Mouse (Mus musculus) olfactory bulb, adult 2 months (tissue): ENCODE data around the gene Slc7a1. TPM values are rescaled to one million over a fixed set of nuclear protein-coding genes. Genes with fewer than 3 reads are reported as not detected.
A peak's percentile ranks its signal among the peaks of the same experiment; 100 is the strongest.

ENCODE experiments used
- H3K27ac ChIP-seq: fragments of 200-500 bp; 2 replicates; pipeline ENCODE4 v1.5.1; 2012; ENCODE audit warnings: low read depth, low read length; ENCODE audit not compliant: insufficient read depth
- H3K4me1 ChIP-seq: fragments of 200-500 bp; 2 replicates; pipeline ENCODE4 v1.6.1; 2012; ENCODE audit warnings: low read length; ENCODE audit not compliant: control insufficient read depth, insufficient read depth
- H3K4me3 ChIP-seq: fragments of 200-500 bp; 2 replicates; pipeline ENCODE4 v1.5.1; 2012; ENCODE audit warnings: mild to moderate bottlenecking, low read depth, low read length, moderate library complexity; ENCODE audit not compliant: insufficient read depth
- CTCF ChIP-seq: fragments of 200-500 bp; IDR thresholded peaks from 2 replicates; pipeline ENCODE4 v1.5.1; 2012; ENCODE audit warnings: low read depth, mild to moderate bottlenecking, low read length, moderate library complexity; ENCODE audit not compliant: insufficient read depth
- POLR2A ChIP-seq: fragments of 200-500 bp; IDR thresholded peaks from 2 replicates; pipeline ENCODE4 v1.6.1; 2012; ENCODE audit warnings: mild to moderate bottlenecking, low read depth, low read length, moderate library complexity; ENCODE audit not compliant: insufficient read depth
- WGBS: fragments of 180-500 bp; shearing (Covaris S2); methylation state at CpG from one replicate; pipeline ENCODE4 v1.1.7; 2018; 5-methylcytosine and 5-hydroxymethylcytosine counted together
- polyA plus RNA-seq: library from polyadenylated mRNA; stranded (reverse); fragments of >200 nt; gene quantifications from 2 replicates; pipeline ENCODE4 v1.2.4, GENCODE M21; 2012; ENCODE audit warnings: low replicate concordance; ENCODE audit not compliant: missing spikeins, insufficient read depth, insufficient read length

Slc7a1 gene
- polyA plus RNA-seq, 1 experiment = not detected

GRCm38 (mm10) chr5:148349327-148350011, 50.2 kb downstream of the Slc7a1 start:
- no peak for TF ChIP-seq POLR2A
- no peak for TF ChIP-seq CTCF
- no peak overlapping the region for H3K4me3 ChIP-seq
- WGBS = 80% methylated on average over 15 of the region's 15 CpGs
- no peak overlapping the region for H3K27ac ChIP-seq
- no peaks in the 10 kb centered on the region for H3K4me1 ChIP-seq

- 89% methylated on average over 8 of the region's 8 CpGs for WGBS
- Histone ChIP-seq H3K4me3 (no peak overlapping the region), H3K4me1 (no peaks in the 10 kb centered on the region), H3K27ac (no peak overlapping the region)
- TF ChIP-seq POLR2A (no peak), CTCF (no peak)
Observed at GRCm38 (mm10) chr5:148348153-148348552, 51.6 kb downstream of the Slc7a1 start.

- Histone ChIP-seq H3K27ac (no peak overlapping the region), H3K4me1 (peaks cover 13% of the 10 kb centered on the region), H3K4me3 (no peak overlapping the region)
- no peak for TF ChIP-seq CTCF
- 89% methylated on average over 8 of the region's 8 CpGs for WGBS
Observed at GRCm38 (mm10) chr5:148346543-148346942, 53.2 kb downstream of the Slc7a1 start.

- no peak overlapping the region for H3K27ac ChIP-seq
- TF ChIP-seq POLR2A (no peak), CTCF (no peak)
- whole genome bisulfite sequencing = 55% methylated on average over 5 of the region's 5 CpGs
- H3K4me3 ChIP-seq = no peak overlapping the region
- peaks cover 13% of the 10 kb centered on the region for H3K4me1 ChIP-seq
Observed at GRCm38 (mm10) chr5:148344374-148344773, 55.3 kb downstream of the Slc7a1 start.

GRCm38 (mm10) chr5:148342061-148342741, 57.5 kb downstream of the Slc7a1 start:
- peak overlapping the region; percentile 27; the same call in 1 of the 2 replicates for H3K27ac ChIP-seq
- 52% methylated on average over 26 of the region's 26 CpGs for WGBS
- TF ChIP-seq POLR2A (no peak), CTCF (no peak)
- peak overlapping the region; percentile 25 for H3K4me3 ChIP-seq
- H3K4me1 ChIP-seq = peaks cover 13% of the 10 kb centered on the region

- H3K4me1 ChIP-seq = peaks cover 13% of the 10 kb centered on the region
- TF ChIP-seq POLR2A = no peak
- TF ChIP-seq CTCF = no peak
- no peak overlapping the region for H3K27ac ChIP-seq
- 79% methylated on average over 5 of the region's 5 CpGs for WGBS
- no peak overlapping the region for H3K4me3 ChIP-seq
Observed at GRCm38 (mm10) chr5:148339126-148339525, 60.6 kb downstream of the Slc7a1 start.

GRCm38 (mm10) chr5:148332622-148332974, 67.1 kb downstream of the Slc7a1 start:
- Histone ChIP-seq H3K4me3 (no peak overlapping the region), H3K4me1 (peaks cover 2% of the 10 kb centered on the region; the same call in 1 of the 2 replicates), H3K27ac (no peak overlapping the region)
- no peak for TF ChIP-seq POLR2A
- peak; percentile 59; the same call in 1 of the 2 replicates for TF ChIP-seq CTCF
- WGBS = 28% methylated on average over 8 of the region's 8 CpGs

GRCm38 (mm10) chr5:148331926-148332621, 67.6 kb downstream of the Slc7a1 start:
- H3K4me3 ChIP-seq = no peak overlapping the region
- TF ChIP-seq CTCF (no peak), POLR2A (no peak)
- 76% methylated on average over 18 of the region's 18 CpGs for WGBS
- H3K4me1 ChIP-seq = peaks cover 2% of the 10 kb centered on the region; the same call in 1 of the 2 replicates
- H3K27ac ChIP-seq = no peak overlapping the region
